Comparison of ENCODE assay signal across 1 mouse cellular context in the genomic region with DNA sequence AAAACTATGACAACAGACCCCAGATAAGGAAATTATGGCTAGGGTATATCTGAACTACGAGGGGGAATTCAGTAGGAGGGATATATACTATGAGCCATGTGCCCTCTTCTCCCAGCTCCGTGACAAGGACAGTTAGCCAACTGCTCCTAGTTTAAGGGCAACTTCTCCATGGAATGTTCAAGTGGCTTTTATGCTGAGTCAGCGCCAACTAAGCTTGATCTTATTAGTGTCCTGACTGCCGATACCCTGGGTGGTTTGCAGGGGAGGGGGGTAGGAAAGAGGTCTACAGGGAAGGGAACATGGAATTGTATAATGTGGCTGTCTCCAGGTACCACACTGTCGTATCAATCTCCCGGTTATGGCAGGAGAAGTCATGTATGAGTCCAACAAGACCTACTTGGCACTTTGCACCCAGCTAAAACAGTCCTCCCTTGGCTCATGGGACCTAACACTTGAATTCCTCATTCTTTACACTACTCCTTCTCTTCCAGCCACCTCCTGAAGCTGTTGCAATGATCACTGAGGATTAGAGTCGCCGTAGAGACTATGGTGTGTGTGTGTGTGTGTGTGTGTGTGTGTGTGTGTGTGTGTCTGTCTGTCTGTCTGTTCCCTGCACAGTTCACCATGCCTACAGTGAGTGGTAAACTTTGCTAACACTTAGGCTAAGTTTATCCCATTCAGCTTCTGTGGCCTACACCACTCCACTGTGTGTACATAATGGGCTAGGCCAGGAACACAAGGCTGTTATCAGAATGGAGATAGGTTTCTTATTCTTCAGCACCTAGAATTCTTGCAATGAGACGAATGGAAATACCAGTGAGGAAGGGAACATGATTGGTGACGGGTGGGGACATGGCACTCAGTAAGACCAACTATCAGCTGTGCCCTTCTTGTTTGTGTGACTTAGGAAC.
TF ChIP-seq lines count a peak whose summit lies in the region.

No protein-coding gene starts in this region.

TF ChIP-seq in MEL, 35 proteins besides CTCF, POLR2A, EP300 and RAD21 (continued from another document):
- TF ChIP-seq USF1 (IDR thresholded peaks at IDR 0.05; ENCODE audit: low read depth, low read length): no peak
